Mouse (Mus musculus) heart, postnatal 36 days (tissue): ENCODE results near the gene Ptprn2. TPM values are rescaled to one million over a fixed set of nuclear protein-coding genes. Genes with fewer than 3 reads are reported as not detected.

ENCODE experiments used
- DNase-seq, 2 experiments: peaks; one replicate each; pipeline ENCODE4 v3.0.0; 2021 to 2022
- intact Hi-C: fragments of 180-260 bp; cut with DNase I; formaldehyde crosslinking; loops from one replicate; pipeline ENCODE4 v1.15.1; 2025
- total RNA-seq, 2 experiments: library from RNA; stranded (reverse); gene quantifications; 2 replicates each; pipeline ENCODE4 v1.2.3; 2021

The Ptprn2 gene
- total RNA-seq, 2 experiments from 2014 or later, result 0.25 TPM; not detected in 1

GRCm38 (mm10) chr12:116771493-116771892 is 286.0 kb downstream of the Ptprn2 start:
- no peak for DNase-seq
- intact Hi-C loops, result no loop called here

DNA sequence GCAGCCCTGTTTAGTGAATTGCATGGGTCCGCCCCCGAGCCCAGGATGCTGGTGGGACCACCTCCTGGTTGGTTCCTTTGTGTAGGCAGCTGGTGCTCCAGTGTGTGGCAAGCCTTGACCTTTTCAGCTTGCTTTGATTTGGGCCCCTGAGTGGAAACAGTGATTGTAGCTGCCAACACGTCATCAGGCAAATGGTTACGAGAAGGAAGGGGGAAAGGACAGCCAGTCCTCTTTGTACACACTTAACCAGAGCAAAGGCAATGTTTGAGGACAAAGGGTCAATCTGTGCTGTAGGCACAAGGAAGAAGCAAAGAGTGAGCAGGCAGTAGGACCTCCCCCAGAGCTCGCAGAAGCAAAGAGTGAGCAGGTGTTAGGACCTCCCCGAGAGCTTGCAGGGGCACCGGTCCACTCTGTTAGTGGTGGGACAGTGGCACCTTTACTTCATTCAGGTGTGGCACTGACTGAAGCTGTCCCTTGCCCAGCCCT is 286.6 kb downstream of the Ptprn2 start:
- intact Hi-C loops, result no loop called here
- no peak for DNase-seq

DNA sequence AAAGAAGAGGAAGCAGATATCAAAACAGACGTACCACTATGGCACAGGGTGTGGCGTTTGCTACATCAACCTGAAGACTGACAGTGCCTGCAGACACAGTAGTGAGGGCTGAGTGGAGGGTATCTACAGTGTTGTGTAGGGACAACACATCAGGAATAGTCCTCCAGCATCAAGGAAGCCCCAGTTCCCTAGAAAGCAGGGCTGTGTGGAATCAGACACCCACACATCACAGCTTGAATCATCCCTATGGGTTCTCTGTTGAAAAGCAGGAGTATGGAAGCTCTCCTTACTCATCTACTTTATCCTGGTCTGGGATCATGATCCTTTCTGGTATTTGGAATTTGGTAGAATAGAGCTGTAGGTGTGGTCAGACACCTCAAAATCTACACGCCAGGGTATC is 287.8 kb downstream of the Ptprn2 start:
- no peak for DNase-seq
- intact Hi-C loops, result no loop called here

- no peak for DNase-seq
- intact Hi-C loops, result no loop called here
Observed at GRCm38 (mm10) chr12:116776447-116776846, 290.9 kb downstream of the Ptprn2 start.

DNA sequence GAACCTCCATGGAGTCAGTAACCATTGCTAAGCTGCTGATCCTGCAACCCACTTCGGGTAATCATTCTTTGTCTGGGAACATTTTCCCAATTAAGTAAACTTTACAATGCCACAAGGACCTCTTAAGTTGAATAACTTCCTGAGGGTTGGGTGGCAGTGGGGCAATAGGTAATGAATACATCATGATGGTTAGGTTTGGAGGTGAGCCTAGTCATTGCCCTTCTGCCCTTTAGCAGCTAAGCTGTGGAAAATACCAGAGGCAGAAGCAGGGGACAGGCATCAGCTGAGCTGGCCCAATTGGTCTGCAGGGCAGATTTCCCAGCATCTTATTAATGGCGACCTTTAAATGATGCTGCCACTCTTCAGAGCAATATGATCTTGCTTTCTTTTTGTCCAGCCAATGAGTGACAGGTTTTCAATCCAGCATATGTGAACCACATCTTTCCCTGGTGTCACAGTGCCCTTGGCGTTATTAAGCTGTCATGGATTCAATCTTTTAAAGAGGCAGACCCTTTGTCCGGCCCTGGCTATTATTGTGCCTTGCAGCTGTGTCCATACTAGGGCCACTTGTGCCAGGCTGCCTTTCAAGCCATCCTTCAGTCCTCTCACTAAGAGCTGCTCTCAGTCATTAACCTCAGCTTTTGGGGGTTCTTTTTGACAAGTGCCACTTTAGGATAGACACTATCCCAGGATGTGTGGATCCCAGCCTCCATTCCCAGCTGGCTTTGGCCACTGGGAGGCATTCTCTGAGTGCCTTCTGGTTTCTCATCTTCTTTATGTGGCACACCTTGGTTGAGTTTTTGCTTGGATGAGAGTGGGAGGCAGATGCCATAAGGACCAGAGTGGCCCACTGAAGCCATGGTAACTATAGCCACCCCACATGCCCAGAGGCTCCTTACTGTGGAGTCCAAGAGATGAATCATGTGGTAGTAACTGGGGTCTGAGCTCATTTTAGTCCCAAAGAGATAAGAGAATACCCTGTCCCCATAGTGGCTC is 292.9 kb downstream of the Ptprn2 start:
- no peak for DNase-seq
- intact Hi-C loops, result no loop called here

DNA sequence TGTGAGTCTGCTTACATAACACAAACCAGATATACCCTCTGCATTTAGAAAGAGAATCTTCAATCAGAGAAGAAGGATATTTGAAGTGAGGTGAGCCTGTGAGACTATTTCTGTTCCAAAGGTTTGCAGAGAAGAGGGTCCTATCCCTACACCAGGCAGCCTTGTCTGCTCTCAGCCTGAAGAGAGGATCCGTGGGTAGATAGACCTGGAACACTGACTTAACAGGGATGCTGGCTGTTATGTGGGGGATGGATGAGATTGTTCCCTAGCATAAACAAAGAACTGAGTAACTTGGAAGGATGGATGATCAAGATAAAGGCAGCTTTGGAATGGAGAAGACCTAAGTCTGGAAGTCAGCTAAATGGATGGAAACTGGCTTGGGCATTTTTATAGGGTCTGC is 294.9 kb downstream of the Ptprn2 start:
- DNase-seq, result no peak
- intact Hi-C loops, result no loop called here

GRCm38 (mm10) chr12:116785731-116786130 is 300.2 kb downstream of the Ptprn2 start:
- intact Hi-C loops, result no loop called here
- no peak for DNase-seq

GRCm38 (mm10) chr12:116788346-116788745 is 302.8 kb downstream of the Ptprn2 start:
- DNase-seq, result no peak
- intact Hi-C loops, result no loop called here

DNA sequence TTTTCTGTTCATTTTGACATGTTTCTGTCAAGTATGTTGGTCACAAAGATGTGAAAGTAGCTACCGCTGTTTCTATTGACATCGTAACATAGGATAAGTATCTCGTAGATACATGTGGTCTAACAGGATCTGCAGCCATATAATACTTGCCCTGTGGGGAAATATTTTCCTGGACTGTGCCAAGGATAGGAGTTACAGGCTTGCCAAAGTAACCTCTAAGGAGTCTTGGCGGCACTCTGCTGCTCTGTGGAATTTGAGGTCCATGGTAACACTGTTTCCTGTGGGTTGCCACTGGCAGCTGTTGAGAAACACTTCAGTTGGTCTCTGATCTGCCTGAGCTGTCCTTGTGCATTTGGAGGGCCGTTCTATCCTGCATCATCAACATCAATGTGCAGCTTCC is 317.8 kb downstream of the Ptprn2 start:
- intact Hi-C loops, result no loop called here
- no peak for DNase-seq

DNA sequence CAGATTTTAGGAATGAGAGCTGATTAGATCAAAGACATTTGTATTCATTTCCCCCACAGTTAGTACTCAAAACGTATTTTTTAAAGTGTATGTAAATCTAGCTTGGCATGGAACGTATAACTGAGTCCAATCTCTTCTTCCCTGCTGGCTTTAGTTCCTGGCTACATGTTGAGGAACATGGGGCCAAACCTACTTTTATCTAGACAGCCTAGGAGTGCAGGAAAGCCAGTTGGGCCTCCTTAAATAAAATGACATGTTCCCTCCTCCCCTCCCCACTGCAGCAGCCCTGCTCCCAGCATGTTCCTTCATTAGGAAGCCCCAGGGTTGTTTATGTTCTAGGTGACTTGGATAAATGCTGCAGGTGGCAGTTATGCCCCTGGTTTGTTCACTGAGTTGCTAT is 319.2 kb downstream of the Ptprn2 start:
- DNase-seq, result no peak
- intact Hi-C loops, result no loop called here

- intact Hi-C loops, result no loop called here
- no peak for DNase-seq
Observed at GRCm38 (mm10) chr12:116805129-116805809, 319.7 kb downstream of the Ptprn2 start.

- intact Hi-C loops, result no loop called here
- no peak for DNase-seq
Observed at GRCm38 (mm10) chr12:116806089-116806488, 320.6 kb downstream of the Ptprn2 start.

GRCm38 (mm10) chr12:116813012-116813411 is 327.5 kb downstream of the Ptprn2 start:
- intact Hi-C loops, result no loop called here
- DNase-seq, result no peak

GRCm38 (mm10) chr12:116819836-116820235 is 334.3 kb downstream of the Ptprn2 start:
- intact Hi-C loops, result no loop called here
- DNase-seq, result no peak

DNA sequence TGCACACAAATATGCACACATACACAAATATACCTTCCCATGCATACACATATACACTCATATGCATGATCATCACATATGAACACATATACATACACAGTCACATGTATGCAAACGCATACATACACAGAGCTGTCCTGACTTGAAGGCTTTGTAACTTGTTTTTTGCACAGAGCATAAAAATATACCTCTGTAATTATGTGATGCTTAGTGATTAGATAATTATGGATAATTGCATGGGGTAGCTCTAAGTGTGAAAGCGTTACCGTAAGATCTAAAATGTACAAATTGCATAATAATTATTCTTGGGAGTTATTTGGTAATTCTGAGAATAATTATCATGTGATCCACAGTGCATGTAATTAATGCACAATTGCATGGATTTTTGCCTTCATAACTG is 337.8 kb downstream of the Ptprn2 start:
- intact Hi-C loops, result no loop called here
- DNase-seq, result no peak

GRCm38 (mm10) chr12:116827748-116828147 is 342.2 kb downstream of the Ptprn2 start:
- intact Hi-C loops, result no loop called here
- DNase-seq, result no peak

DNA sequence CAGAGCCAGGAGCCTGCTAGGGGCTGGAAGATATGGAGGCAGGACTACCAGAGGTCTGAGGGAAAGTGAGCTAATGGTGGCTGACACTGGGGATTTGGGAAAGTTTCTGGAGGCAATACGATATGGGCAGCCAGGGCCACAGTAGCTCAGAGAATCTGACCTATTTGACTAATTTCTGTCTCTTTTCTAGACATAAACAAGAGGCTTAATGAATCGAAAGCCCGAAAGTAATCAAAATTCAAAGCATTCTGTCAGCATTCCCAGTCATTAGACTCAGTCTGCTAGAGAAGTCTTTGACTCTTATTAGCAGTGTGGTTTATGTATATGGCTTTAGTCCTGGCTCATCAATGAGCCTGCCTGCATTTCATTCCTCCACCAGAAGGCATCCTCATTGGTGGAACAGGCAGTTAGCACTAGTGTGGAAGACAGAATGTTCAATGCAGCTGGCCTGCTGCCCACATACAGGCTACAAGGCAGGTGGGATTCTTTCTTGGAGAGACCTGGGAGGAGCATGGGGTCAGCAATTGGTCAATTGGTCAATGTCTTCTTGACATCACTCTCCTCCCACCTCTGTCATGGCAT is 353.2 kb downstream of the Ptprn2 start:
- intact Hi-C loops, result no loop called here
- no peak for DNase-seq

- no peak for DNase-seq
- intact Hi-C loops, result no loop called here
Observed at GRCm38 (mm10) chr12:116842723-116843272, 357.3 kb downstream of the Ptprn2 start.

DNA sequence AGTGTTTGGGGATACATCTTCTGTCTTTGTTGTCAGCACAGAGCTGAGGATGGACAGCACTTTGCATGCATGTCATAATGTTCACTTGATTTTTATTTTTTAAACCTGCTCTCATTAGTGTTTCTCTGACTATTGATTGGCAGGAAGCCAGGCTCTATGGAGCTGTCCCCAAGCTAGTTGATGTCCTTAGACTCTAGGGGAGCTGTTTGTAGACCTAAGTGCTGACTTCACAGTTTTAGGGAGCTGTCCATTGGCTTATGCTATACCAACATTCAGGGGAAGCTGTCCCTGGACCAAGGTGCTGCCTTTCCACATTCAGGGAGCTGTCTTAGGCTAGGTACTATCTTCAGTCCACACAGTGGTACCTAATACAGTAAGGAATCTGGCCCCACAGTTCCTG is 360.7 kb downstream of the Ptprn2 start:
- intact Hi-C loops, result no loop called here
- DNase-seq, result no peak

DNA sequence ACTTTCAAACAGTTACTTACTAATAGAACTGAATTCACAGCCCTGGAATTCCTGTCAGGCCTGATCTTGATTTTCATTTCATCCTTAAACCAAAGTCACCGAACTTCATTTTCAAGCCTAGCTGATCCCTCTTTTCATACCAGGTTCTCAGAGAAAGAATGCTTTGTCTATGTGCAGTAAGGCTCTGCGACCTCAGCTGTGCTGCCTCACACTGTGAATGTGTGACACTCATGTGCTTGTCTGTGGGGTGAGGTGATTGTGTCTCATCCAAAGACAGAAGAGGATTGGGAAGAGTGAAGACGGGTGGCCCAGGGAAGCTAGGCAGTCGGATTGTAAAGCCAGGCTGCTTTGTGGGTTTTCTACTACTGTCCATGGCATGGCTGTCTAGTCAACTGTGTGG is 361.5 kb downstream of the Ptprn2 start:
- DNase-seq, result no peak
- intact Hi-C loops, result no loop called here

- intact Hi-C loops, result no loop called here
- DNase-seq, result no peak
Observed at GRCm38 (mm10) chr12:116856307-116856706, 370.8 kb downstream of the Ptprn2 start.
